Mouse (Mus musculus): ENCODE data around the gene Efcab2. TPM values are rescaled to one million over a fixed set of nuclear protein-coding genes. Genes with fewer than 3 reads are reported as not detected.

The Efcab2 gene
- polyA plus RNA-seq, 2 experiments = 0.64 to 4.3 TPM

GRCm38 (mm10) chr1:178483854-178484253 lies 78.0 kb downstream of the Efcab2 start:
- Histone ChIP-seq H3K9ac (replicated peaks) (no peak overlapping the region), H3K4me1 (replicated peaks; ENCODE audit: control insufficient read depth in 2 of 2, insufficient read depth in 2 of 2, low read length in 1 of 2) (no peaks in the 10 kb centered on the region), H3K27ac (no peak overlapping the region), H3K4me2 (ENCODE audit: low read depth) (no peak overlapping the region), H3K4me3 (ENCODE audit: insufficient read depth in 1 of 2, low read depth in 2 of 2, low read length in 2 of 2) (no peak overlapping the region), H3K9me3 (ENCODE audit: control insufficient read depth, low read length) (no peaks in the 10 kb centered on the region), H3K36me3 (replicated peaks; ENCODE audit: control insufficient read depth, insufficient read depth, low read depth) (no peaks in the 10 kb centered on the region), H3K27me3 (ENCODE audit: control insufficient read depth, insufficient read depth, low read length) (no peaks in the 10 kb centered on the region)
- DNase-seq (ENCODE audit: low read depth in 3 of 3, low spot score in 3 of 3) = no peak
- ATAC-seq (ENCODE audit: insufficient read depth) = no peak
- TF ChIP-seq EP300 (IDR thresholded peaks at IDR 0.05; ENCODE audit: low read depth) (no peak), CTCF (IDR thresholded peaks at IDR 0.05; ENCODE audit: low read depth) (no peak)

- WGBS (ENCODE audit: insufficient replicate concordance) = 57% methylated on average over 5 of the region's 5 CpGs
- Histone ChIP-seq H3K4me3 (ENCODE audit: insufficient read depth in 1 of 2, low read depth in 2 of 2, low read length in 2 of 2) (no peak overlapping the region), H3K4me2 (ENCODE audit: low read depth) (no peak overlapping the region), H3K36me3 (replicated peaks; ENCODE audit: control insufficient read depth, insufficient read depth, low read depth) (no peaks in the 10 kb centered on the region), H3K27me3 (ENCODE audit: control insufficient read depth, insufficient read depth, low read length) (no peaks in the 10 kb centered on the region), H3K27ac (no peak overlapping the region), H3K9me3 (ENCODE audit: control insufficient read depth, low read length) (no peaks in the 10 kb centered on the region), H3K4me1 (replicated peaks; ENCODE audit: control insufficient read depth in 2 of 2, insufficient read depth in 2 of 2, low read length in 1 of 2) (no peaks in the 10 kb centered on the region), H3K9ac (replicated peaks) (no peak overlapping the region)
- ATAC-seq (ENCODE audit: insufficient read depth) (no peak), DNase-seq (ENCODE audit: low read depth in 3 of 3, low spot score in 3 of 3) (no peak)
- TF ChIP-seq CTCF (IDR thresholded peaks at IDR 0.05; ENCODE audit: low read depth) (0 out of 2 replicates have a peak, but pooled peaks have one; percentile 7), EP300 (IDR thresholded peaks at IDR 0.05; ENCODE audit: low read depth) (no peak)
Measured at GRCm38 (mm10) chr1:178485138-178485867, 79.4 kb downstream of the Efcab2 start.

DNA sequence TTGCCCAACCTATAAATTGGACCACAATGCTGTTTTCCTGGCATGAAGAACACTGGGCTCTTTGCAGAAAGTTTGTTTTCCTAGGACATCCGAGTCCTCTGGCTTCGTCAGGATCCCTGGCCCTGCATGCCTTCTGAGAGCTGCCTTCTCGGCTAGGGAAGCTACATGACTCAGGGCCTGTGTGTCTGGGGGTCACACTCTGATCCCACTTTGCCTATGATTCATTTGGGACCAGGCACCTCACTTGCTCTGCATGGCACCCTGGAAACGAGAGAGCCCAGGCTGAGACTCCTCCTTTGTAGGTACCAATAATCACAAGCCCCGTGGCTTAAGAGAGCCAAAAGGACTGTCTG lies 80.0 kb downstream of the Efcab2 start:
- Histone ChIP-seq H3K9me3 (ENCODE audit: control insufficient read depth, low read length) (no peaks in the 10 kb centered on the region), H3K4me1 (replicated peaks; ENCODE audit: control insufficient read depth in 2 of 2, insufficient read depth in 2 of 2, low read length in 1 of 2) (no peaks in the 10 kb centered on the region), H3K9ac (replicated peaks) (no peak overlapping the region), H3K27ac (no peak overlapping the region), H3K4me2 (ENCODE audit: low read depth) (no peak overlapping the region), H3K27me3 (ENCODE audit: control insufficient read depth, insufficient read depth, low read length) (no peaks in the 10 kb centered on the region), H3K36me3 (replicated peaks; ENCODE audit: control insufficient read depth, insufficient read depth, low read depth) (no peaks in the 10 kb centered on the region), H3K4me3 (ENCODE audit: insufficient read depth in 1 of 2, low read depth in 2 of 2, low read length in 2 of 2) (no peak overlapping the region)
- DNase-seq (ENCODE audit: low read depth in 3 of 3, low spot score in 3 of 3) (no peak), ATAC-seq (ENCODE audit: insufficient read depth) (no peak)
- TF ChIP-seq EP300 (IDR thresholded peaks at IDR 0.05; ENCODE audit: low read depth) = no peak
- no peak for TF ChIP-seq CTCF (IDR thresholded peaks at IDR 0.05; ENCODE audit: low read depth)
- WGBS (ENCODE audit: insufficient replicate concordance) = 53% methylated on average over 5 of the region's 5 CpGs

- no peak overlapping the region for H3K27ac ChIP-seq
- 67% methylated on average over 5 of the region's 5 CpGs for WGBS (ENCODE audit: insufficient replicate concordance)
- no peak for TF ChIP-seq EP300 (IDR thresholded peaks at IDR 0.05; ENCODE audit: low read depth)
- TF ChIP-seq CTCF (IDR thresholded peaks at IDR 0.05; ENCODE audit: low read depth) = no peak
- no peaks in the 10 kb centered on the region for H3K9me3 ChIP-seq (ENCODE audit: control insufficient read depth, low read length)
- no peaks in the 10 kb centered on the region for H3K4me1 ChIP-seq (replicated peaks; ENCODE audit: control insufficient read depth in 2 of 2, insufficient read depth in 2 of 2, low read length in 1 of 2)
- H3K4me2 ChIP-seq (ENCODE audit: low read depth) = no peak overlapping the region
- no peak overlapping the region for H3K9ac ChIP-seq (replicated peaks)
- no peaks in the 10 kb centered on the region for H3K27me3 ChIP-seq (ENCODE audit: control insufficient read depth, insufficient read depth, low read length)
- H3K4me3 ChIP-seq (ENCODE audit: insufficient read depth in 1 of 2, low read depth in 2 of 2, low read length in 2 of 2) = no peak overlapping the region
- no peaks in the 10 kb centered on the region for H3K36me3 ChIP-seq (replicated peaks; ENCODE audit: control insufficient read depth, insufficient read depth, low read depth)
- ATAC-seq (ENCODE audit: insufficient read depth) = no peak
- DNase-seq (ENCODE audit: low read depth in 3 of 3, low spot score in 3 of 3) = no peak
Measured at GRCm38 (mm10) chr1:178486828-178487227, 80.9 kb downstream of the Efcab2 start.

- no peak overlapping the region for H3K4me2 ChIP-seq (ENCODE audit: low read depth)
- no peaks in the 10 kb centered on the region for H3K9me3 ChIP-seq (ENCODE audit: control insufficient read depth, low read length)
- no peaks in the 10 kb centered on the region for H3K36me3 ChIP-seq (replicated peaks; ENCODE audit: control insufficient read depth, insufficient read depth, low read depth)
- ATAC-seq (ENCODE audit: insufficient read depth) (no peak), DNase-seq (ENCODE audit: low read depth in 3 of 3, low spot score in 3 of 3) (no peak)
- H3K9ac ChIP-seq (replicated peaks) = no peak overlapping the region
- no peaks in the 10 kb centered on the region for H3K27me3 ChIP-seq (ENCODE audit: control insufficient read depth, insufficient read depth, low read length)
- WGBS (ENCODE audit: insufficient replicate concordance) = 27% methylated on average over 3 of the region's 3 CpGs
- TF ChIP-seq EP300 (IDR thresholded peaks at IDR 0.05; ENCODE audit: low read depth) = no peak
- TF ChIP-seq CTCF (IDR thresholded peaks at IDR 0.05; ENCODE audit: low read depth) = no peak
- H3K27ac ChIP-seq = no peak overlapping the region
- H3K4me1 ChIP-seq (replicated peaks; ENCODE audit: control insufficient read depth in 2 of 2, insufficient read depth in 2 of 2, low read length in 1 of 2) = no peaks in the 10 kb centered on the region
- H3K4me3 ChIP-seq (ENCODE audit: insufficient read depth in 1 of 2, low read depth in 2 of 2, low read length in 2 of 2) = no peak overlapping the region
Measured at GRCm38 (mm10) chr1:178489127-178489526, 83.2 kb downstream of the Efcab2 start.
